Mouse (Mus musculus) C2C12 (cell line): ENCODE measurements around the gene Pde7b.

Experiments
- CTCF ChIP-seq: IDR thresholded peaks from one replicate; pipeline ENCODE4 v1.5.1; 2011; ENCODE audit not compliant: control insufficient read depth, insufficient read depth, insufficient read length
- FOSL1 ChIP-seq: IDR thresholded peaks from one replicate; pipeline ENCODE4 v1.8.0; 2011; ENCODE audit warnings: mild to moderate bottlenecking, low read length; ENCODE audit not compliant: poor library complexity, insufficient read depth, severe bottlenecking
- MAX ChIP-seq: IDR thresholded peaks from one replicate; pipeline ENCODE4 v1.6.1; 2011; ENCODE audit warnings: mild to moderate bottlenecking, control low read depth
- MYOD1 ChIP-seq: IDR thresholded peaks from one replicate; pipeline ENCODE4 v1.6.1; 2011; ENCODE audit warnings: low read depth; ENCODE audit not compliant: control insufficient read depth, insufficient read length
- MYOG ChIP-seq: IDR thresholded peaks from one replicate; pipeline ENCODE4 v1.6.1; 2011; ENCODE audit not compliant: control insufficient read depth, insufficient read length; ENCODE audit errors: extremely low read depth
- USF1 ChIP-seq: IDR thresholded peaks from one replicate; pipeline ENCODE4 v1.6.1; 2011; ENCODE audit warnings: low read depth, mild to moderate bottlenecking, control low read depth, moderate library complexity

GRCm38 (mm10) chr10:20402941-20403340, 321.9 kb downstream of the Pde7b start:
- no peak for TF ChIP-seq CTCF
- TF ChIP-seq USF1: no peak
- no peak for TF ChIP-seq MYOD1
- no peak for TF ChIP-seq MAX
- no peak for TF ChIP-seq MYOG
- TF ChIP-seq FOSL1: no peak
